Mouse (Mus musculus) heart, embryonic 16.5 days (tissue): ENCODE measurements around the gene Zfp867. TPM values are rescaled to one million over a fixed set of nuclear protein-coding genes. Genes with fewer than 3 reads are reported as not detected.

Source experiments
- ATAC-seq: fragments of 200-750 bp; cut with Nextera tagmentation; replicated peaks from 2 replicates; pipeline ENCODE4 v1.8.0; 2017; ENCODE audit warnings: moderate number of reproducible peaks; ENCODE audit not compliant: insufficient read depth, low FRiP score; ENCODE audit errors: extremely low read depth
- H3K27ac ChIP-seq: fragments of 300-500 bp; sonication (generic); 2 replicates; pipeline ENCODE4 v1.5.1; 2014; ENCODE audit warnings: mild to moderate bottlenecking, low read length, control low read depth, moderate library complexity
- H3K27me3 ChIP-seq: fragments of 300-500 bp; sonication (generic); 2 replicates; pipeline ENCODE4 v1.6.1; 2014; ENCODE audit warnings: low read length, mixed read lengths; ENCODE audit not compliant: control insufficient read depth, insufficient read depth
- H3K36me3 ChIP-seq: fragments of 300-500 bp; sonication (generic); 2 replicates; pipeline ENCODE4 v1.6.1; 2014; ENCODE audit not compliant: control insufficient read depth, insufficient read depth
- H3K4me1 ChIP-seq: fragments of 300-500 bp; sonication (generic); 2 replicates; pipeline ENCODE4 v1.6.1; 2014; ENCODE audit warnings: low read length, mixed read lengths; ENCODE audit not compliant: control insufficient read depth, insufficient read depth
- H3K4me2 ChIP-seq: fragments of 300-500 bp; sonication (generic); 2 replicates; pipeline ENCODE4 v1.6.1; 2014; ENCODE audit warnings: low read depth, mild to moderate bottlenecking, control low read depth, low read length
- H3K4me3 ChIP-seq: fragments of 300-500 bp; sonication (generic); 2 replicates; pipeline ENCODE4 v1.5.1; 2014; ENCODE audit warnings: mild to moderate bottlenecking, control low read depth, low read length
- H3K9ac ChIP-seq: fragments of 300-500 bp; sonication (generic); 2 replicates; pipeline ENCODE4 v1.6.1; 2014; ENCODE audit warnings: low read length, control low read depth
- H3K9me3 ChIP-seq: fragments of 300-500 bp; sonication (generic); replicated peaks from 2 replicates; pipeline ENCODE4 v1.6.1; 2016; ENCODE audit warnings: low read length; ENCODE audit not compliant: control insufficient read depth
- WGBS: fragments of 180-500 bp; shearing (Covaris S2); extraction: QIAGEN DNeasy Blood & Tissue Kit; methylation state at CpG from one replicate; pipeline ENCODE4 v1.1.7; 2014; 5-methylcytosine and 5-hydroxymethylcytosine counted together
- polyA plus RNA-seq: library from polyadenylated mRNA; unstranded; fragments of >200 nt; fragmentation: Nextera tagmentation; extraction: Ambion mirVana; gene quantifications from 2 replicates; pipeline ENCODE4 v1.2.1, GENCODE M21; 2015

Zfp867 gene
- polyA plus RNA-seq, 1 experiment from 2014 or later: 7.0 TPM

DNA sequence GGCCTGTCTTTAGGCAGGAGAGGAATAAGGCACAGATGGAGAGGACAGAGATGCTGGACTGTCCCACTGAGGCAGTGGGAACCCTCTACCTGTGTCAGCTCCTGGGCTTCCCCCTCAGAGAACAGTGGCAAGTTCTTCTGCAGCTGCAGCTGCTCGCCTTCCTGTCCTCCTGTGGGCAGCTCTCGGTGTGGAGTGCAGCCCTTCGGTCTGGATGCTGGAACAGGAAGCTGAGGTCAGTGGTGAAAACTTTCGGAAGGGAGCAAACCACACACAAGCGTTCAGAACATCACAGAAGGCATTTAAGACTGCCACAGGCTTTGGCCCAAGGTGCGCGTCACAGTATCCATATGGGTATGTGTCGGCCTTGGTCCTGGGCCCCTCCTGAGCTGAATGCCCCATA is 50.8 kb downstream of the Zfp867 start:
- Histone ChIP-seq H3K27me3 (no peaks in the 10 kb centered on the region), H3K27ac (no peak overlapping the region), H3K36me3 (peaks cover 2% of the 10 kb centered on the region; the same call in 1 of the 2 replicates), H3K9ac (no peak overlapping the region), H3K4me3 (no peak overlapping the region), H3K4me1 (peaks cover 5% of the 10 kb centered on the region), H3K9me3 (no peaks in the 10 kb centered on the region), H3K4me2 (no peak overlapping the region)
- no peak for ATAC-seq
- 70% methylated on average over 8 of the region's 8 CpGs for whole genome bisulfite sequencing

GRCm38 (mm10) chr11:59418708-59419107 is 53.6 kb downstream of the Zfp867 start:
- H3K9ac ChIP-seq: no peak overlapping the region
- H3K27me3 ChIP-seq: no peaks in the 10 kb centered on the region
- WGBS: 85% methylated on average over 5 of the region's 5 CpGs
- H3K27ac ChIP-seq: no peak overlapping the region
- no peaks in the 10 kb centered on the region for H3K9me3 ChIP-seq
- ATAC-seq: no peak
- H3K4me2 ChIP-seq: no peak overlapping the region
- peaks cover 8% of the 10 kb centered on the region for H3K4me1 ChIP-seq
- H3K36me3 ChIP-seq: peaks cover 8% of the 10 kb centered on the region
- no peak overlapping the region for H3K4me3 ChIP-seq

DNA sequence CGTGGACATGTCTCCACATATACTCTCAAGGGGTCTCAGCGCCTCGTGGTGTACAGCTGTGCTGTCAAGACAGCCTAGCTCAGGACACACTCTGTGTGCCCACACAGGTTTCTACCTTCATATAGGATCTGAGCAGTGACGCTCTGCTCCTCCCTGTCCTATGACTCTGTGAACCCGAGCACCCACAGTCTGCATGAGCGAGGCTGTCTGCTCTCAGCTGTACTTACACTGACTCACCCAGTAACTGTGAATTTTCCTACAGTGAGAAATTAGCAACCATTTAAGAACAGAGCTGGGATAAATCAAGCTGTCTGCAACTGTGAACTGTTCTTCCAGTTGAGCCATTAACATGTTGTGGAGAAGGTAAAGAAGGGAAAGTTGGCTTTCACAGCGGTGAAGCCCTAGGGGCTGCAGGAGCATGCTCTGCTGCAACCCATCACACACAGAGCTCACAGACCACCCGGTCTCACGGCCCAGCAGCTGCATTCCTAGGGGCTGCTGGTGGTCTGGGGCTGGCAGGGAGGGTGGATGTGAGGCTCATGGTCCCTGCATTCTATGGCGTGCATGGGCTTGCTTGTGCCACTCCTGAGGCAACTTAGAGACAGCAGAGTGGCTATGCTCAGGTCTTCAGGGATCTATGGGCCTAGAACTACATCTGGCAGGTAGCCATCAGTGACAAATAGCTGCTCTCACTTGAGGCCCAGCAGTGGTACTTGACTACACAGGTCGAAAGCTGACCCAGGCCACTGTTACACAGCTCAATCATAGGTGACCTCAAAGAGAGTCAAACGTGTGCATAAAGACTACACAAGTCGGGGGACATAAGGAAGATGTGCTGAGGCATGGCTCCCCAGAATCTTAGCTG is 59.0 kb downstream of the Zfp867 start:
- ATAC-seq: no peak

GRCm38 (mm10) chr11:59412058-59412457 is 60.2 kb downstream of the Zfp867 start:
- peaks cover 17% of the 10 kb centered on the region for H3K4me1 ChIP-seq
- H3K9me3 ChIP-seq: no peaks in the 10 kb centered on the region
- H3K27me3 ChIP-seq: no peaks in the 10 kb centered on the region
- no peak overlapping the region for H3K4me3 ChIP-seq
- H3K27ac ChIP-seq: no peak overlapping the region
- no peak overlapping the region for H3K4me2 ChIP-seq
- WGBS: 53% methylated on average over 6 of the region's 6 CpGs
- H3K36me3 ChIP-seq: peaks cover 15% of the 10 kb centered on the region
- H3K9ac ChIP-seq: no peak overlapping the region
- ATAC-seq: no peak

More for the DNA sequence above, 59.0 kb downstream of the Zfp867 start:
- Histone ChIP-seq H3K27me3 (no peaks in the 10 kb centered on the region), H3K4me1 (peaks cover 17% of the 10 kb centered on the region), H3K27ac (0 out of 2 replicates have a peak overlapping the region, but pooled peaks have one; percentile 13), H3K9ac (0 out of 2 replicates have a peak overlapping the region, but pooled peaks have one; percentile 17), H3K4me2 (no peak overlapping the region), H3K4me3 (no peak overlapping the region), H3K36me3 (peaks cover 10% of the 10 kb centered on the region), H3K9me3 (no peaks in the 10 kb centered on the region)
- 68% methylated on average over 13 of the region's 13 CpGs for WGBS

Other genes starting within 250 kb of the Zfp867 start
- 597 and 626 TPM in 2 replicates for gene Arf1, start 244.2 kb downstream of the Zfp867 start, polyA plus RNA-seq
- gene Wnt3a, start 181.7 kb downstream of the Zfp867 start, polyA plus RNA-seq: not detected in 2 replicates
- gene Wnt9a, start 165.5 kb downstream of the Zfp867 start, polyA plus RNA-seq: 2.7 and 2.9 TPM in 2 replicates
- not detected in 2 replicates for gene Prss38, start 96.8 kb downstream of the Zfp867 start, polyA plus RNA-seq
- 10.9 and 11.1 TPM in 2 replicates for gene Jmjd4, start 22.4 kb downstream of the Zfp867 start, polyA plus RNA-seq
- 83.4 TPM in 2 replicates for gene Snap47, start 21.3 kb downstream of the Zfp867 start, polyA plus RNA-seq
- gene Zkscan17, start 54.3 kb upstream of the Zfp867 start, polyA plus RNA-seq: 14.7 and 15.0 TPM in 2 replicates
- gene Nlrp3, start 69.1 kb upstream of the Zfp867 start, polyA plus RNA-seq: 0.07 and 0.35 TPM in 2 replicates
- not detected in 2 replicates for gene Olfr222, start 103.8 kb upstream of the Zfp867 start, polyA plus RNA-seq
- not detected in 2 replicates for gene Olfr223, start 120.8 kb upstream of the Zfp867 start, polyA plus RNA-seq
- 26.6 and 34.2 TPM in 2 replicates for gene Mprip, start 188.8 kb upstream of the Zfp867 start, polyA plus RNA-seq